Mouse (Mus musculus) ES-E14 (cell line): ENCODE data around the gene Ppp1r9b. TPM values are rescaled to one million over a fixed set of nuclear protein-coding genes. Genes with fewer than 3 reads are reported as not detected.

ENCODE experiments used
- DNase-seq: peaks from one replicate; pipeline ENCODE4 v3.0.0-alpha.2; 2013; ENCODE audit warnings: low read depth, low spot score
- H3K27ac ChIP-seq: 2 replicates; pipeline ENCODE4 v1.5.1; 2012; ENCODE audit warnings: low read depth, mild to moderate bottlenecking, low read length, moderate library complexity, mixed read lengths; ENCODE audit not compliant: poor library complexity, insufficient read depth, severe bottlenecking
- H3K36me3 ChIP-seq: 2 replicates; pipeline ENCODE4 v1.6.1; 2012; ENCODE audit warnings: mild to moderate bottlenecking, low read length, moderate library complexity, mixed read lengths; ENCODE audit not compliant: control insufficient read depth, poor library complexity, insufficient read depth, severe bottlenecking
- H3K4me1 ChIP-seq, 2 experiments: fragments of 150-350 bp in 1 of 2; sonication (generic) in 1 of 2; 2 replicates each; pipeline ENCODE4 v1.6.1; 2012; ENCODE audit warnings: low read length in 2 of 2, mild to moderate bottlenecking in 1 of 2, mixed read lengths in 1 of 2; ENCODE audit not compliant: control insufficient read depth in 2 of 2, insufficient read depth in 2 of 2, poor library complexity in 1 of 2
- H3K4me3 ChIP-seq, 2 experiments: fragments of 150-350 bp in 1 of 2; sonication (generic) in 1 of 2; 2 replicates each; pipeline ENCODE4 v1.5.1; 2012; ENCODE audit warnings: low read length in 2 of 2, low read depth in 1 of 2, mild to moderate bottlenecking in 1 of 2, mixed read lengths in 1 of 2; ENCODE audit not compliant: insufficient read depth in 1 of 2, poor library complexity in 1 of 2, severe bottlenecking in 1 of 2
- H3K9ac ChIP-seq: 2 replicates; pipeline ENCODE4 v1.6.1; 2012; ENCODE audit warnings: low read depth, mild to moderate bottlenecking, low read length, mixed read lengths; ENCODE audit not compliant: poor library complexity, insufficient read depth, severe bottlenecking
- H3K9me3 ChIP-seq: fragments of 150-350 bp; sonication (generic); 2 replicates; pipeline ENCODE4 v1.6.1; 2012; ENCODE audit warnings: low read depth, mild to moderate bottlenecking, low read length; ENCODE audit not compliant: control insufficient read depth, insufficient read depth
- CHD2 ChIP-seq: IDR thresholded peaks from 2 replicates; pipeline ENCODE4 v1.6.1; 2014; ENCODE audit warnings: mild to moderate bottlenecking, low read depth, low read length, inconsistent platforms
- HCFC1 ChIP-seq: IDR thresholded peaks from 2 replicates; pipeline ENCODE4 v1.6.1; 2012; ENCODE audit warnings: low read length, inconsistent platforms, borderline replicate concordance; ENCODE audit not compliant: insufficient read depth
- MAFK ChIP-seq: IDR thresholded peaks from 2 replicates; pipeline ENCODE4 v1.6.1; 2014; ENCODE audit warnings: mild to moderate bottlenecking, low read depth, low read length, inconsistent platforms; ENCODE audit not compliant: insufficient read depth
- ZC3H11A ChIP-seq: IDR thresholded peaks from 2 replicates; pipeline ENCODE4 v1.6.1; 2012; ENCODE audit warnings: low read depth, mild to moderate bottlenecking, inconsistent platforms, low read length, borderline replicate concordance
- ZNF384 ChIP-seq: IDR thresholded peaks from 2 replicates; pipeline ENCODE4 v1.6.1; 2012; ENCODE audit warnings: low read depth, low read length, inconsistent platforms
- in situ Hi-C, 2 experiments: fragments of 600-800 bp; cut with MboI; formaldehyde crosslinking; loops; one replicate each; pipeline ENCODE4 v1.15.1; 2025; ENCODE audit warnings: low sequenced_read_pairs in 2 of 2, inconsistent platforms in 1 of 2; ENCODE audit not compliant: unreplicated experiment in 2 of 2
- total RNA-seq: library from RNA; depleted of rRNA; stranded (reverse); fragments of 300-350 nt; gene quantifications from 2 replicates; pipeline ENCODE4 v1.2.3, GENCODE M21; 2012; rRNA removed

The Ppp1r9b gene
- total RNA-seq, 1 experiment, result 29.5 TPM

- Histone ChIP-seq H3K9ac (no peak overlapping the region), H3K4me3 (no peak overlapping the region), H3K4me1 (peaks cover 0 to 10% of the 10 kb centered on the region in 2 experiments; a peak in 1 of 4 replicates), H3K27ac (no peak overlapping the region), H3K36me3 (peaks cover 35% of the 10 kb centered on the region), H3K9me3 (no peaks in the 10 kb centered on the region)
- in situ Hi-C loops, result no loop called here
- no peak for DNase-seq
- TF ChIP-seq MAFK (no peak), CHD2 (no peak), ZNF384 (no peak), ZC3H11A (no peak), HCFC1 (no peak)
Measured at GRCm38 (mm10) chr11:95053062-95053461, 62.2 kb downstream of the Ppp1r9b start.

Other genes with a start within 250 kb of the Ppp1r9b start
- 0.32 and 0.54 TPM in 2 replicates for gene Cdc34b, start 249.3 kb upstream of the Ppp1r9b start, total RNA-seq
- gene Tmem92, start 208.3 kb upstream of the Ppp1r9b start, total RNA-seq, result 19.8 and 27.1 TPM in 2 replicates
- gene Col1a1, start 54.8 kb upstream of the Ppp1r9b start, total RNA-seq, result 37.5 and 125 TPM in 2 replicates
- gene Hils1, start 23.4 kb upstream of the Ppp1r9b start, total RNA-seq, result not detected in 2 replicates
- gene Sgca, start 14.7 kb upstream of the Ppp1r9b start, total RNA-seq, result 0.74 TPM in 1 of 2 replicates, not detected in the other
- gene Samd14, start 18.8 kb downstream of the Ppp1r9b start, total RNA-seq, result 0.53 and 0.89 TPM in 2 replicates
- 1.3 and 1.7 TPM in 2 replicates for gene Pdk2, start 50.3 kb downstream of the Ppp1r9b start, total RNA-seq
- gene Itga3, start 85.8 kb downstream of the Ppp1r9b start, total RNA-seq, result 189 and 246 TPM in 2 replicates
- 0.11 and 0.54 TPM in 2 replicates for gene Dlx3, start 129.1 kb downstream of the Ppp1r9b start, total RNA-seq
- 0.16 and 0.18 TPM in 2 replicates for gene Dlx4, start 155.2 kb downstream of the Ppp1r9b start, total RNA-seq